Mouse (Mus musculus): ENCODE measurements around the gene Itga7. TPM values are rescaled to one million over a fixed set of nuclear protein-coding genes. Genes with fewer than 3 reads are reported as not detected.

Itga7 gene
- polyA plus RNA-seq, 1 experiment from 2014 or later, result 11.8 TPM

GRCm38 (mm10) chr10:128913219-128913618 lies 20.4 kb upstream of the Itga7 start:
- Histone ChIP-seq H3K9ac (no peak overlapping the region), H3K4me1 (peaks cover 40% of the 10 kb centered on the region), H3K27ac (peak overlapping the region; percentile 60), H3K27me3 (no peaks in the 10 kb centered on the region), H3K4me2 (no peak overlapping the region), H3K9me3 (no peaks in the 10 kb centered on the region), H3K4me3 (no peak overlapping the region), H3K36me3 (peaks cover 57% of the 10 kb centered on the region)
- no peak for ATAC-seq (ENCODE audit: insufficient number of reproducible peaks, low FRiP score, low TSS enrichment, low read depth)
- 8% methylated on average over 5 of the region's 5 CpGs for WGBS

DNA sequence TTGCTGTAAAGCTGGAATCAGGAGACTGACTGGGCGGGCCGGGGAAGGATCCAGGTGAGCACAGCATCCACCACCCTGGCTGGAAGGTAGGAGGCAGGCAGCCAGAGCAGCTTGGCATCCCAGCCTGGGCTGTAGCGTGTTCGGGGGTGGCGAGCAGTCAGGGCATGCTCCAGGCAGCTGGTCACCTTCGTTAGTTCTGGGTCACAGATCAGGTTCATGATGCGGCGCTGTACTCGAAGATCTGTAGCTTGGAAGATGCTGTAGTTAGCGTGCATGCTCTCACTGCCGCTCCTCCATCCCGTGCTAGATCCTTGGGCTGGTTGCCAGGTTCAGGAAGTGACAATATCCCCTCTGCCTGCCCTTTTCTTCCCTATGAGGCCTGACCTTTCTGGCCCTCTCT lies 19.9 kb upstream of the Itga7 start:
- Histone ChIP-seq H3K27ac (no peak overlapping the region), H3K4me2 (no peak overlapping the region), H3K4me3 (no peak overlapping the region), H3K4me1 (peaks cover 40% of the 10 kb centered on the region), H3K27me3 (no peaks in the 10 kb centered on the region), H3K9me3 (no peaks in the 10 kb centered on the region), H3K9ac (no peak overlapping the region), H3K36me3 (peaks cover 60% of the 10 kb centered on the region)
- no peak for ATAC-seq (ENCODE audit: insufficient number of reproducible peaks, low FRiP score, low TSS enrichment, low read depth)
- 84% methylated on average over 12 of the region's 12 CpGs for whole genome bisulfite sequencing

- Histone ChIP-seq H3K9ac (no peak overlapping the region), H3K4me2 (no peak overlapping the region), H3K4me3 (no peak overlapping the region), H3K27ac (no peak overlapping the region), H3K9me3 (no peaks in the 10 kb centered on the region), H3K27me3 (no peaks in the 10 kb centered on the region), H3K36me3 (peaks cover 60% of the 10 kb centered on the region), H3K4me1 (peaks cover 50% of the 10 kb centered on the region)
- WGBS, result 92% methylated on average over 2 of the region's 2 CpGs
- no peak for ATAC-seq (ENCODE audit: insufficient number of reproducible peaks, low FRiP score, low TSS enrichment, low read depth)
Observed at GRCm38 (mm10) chr10:128915550-128915949, 18.1 kb upstream of the Itga7 start.

GRCm38 (mm10) chr10:128916665-128917064 lies 17.0 kb upstream of the Itga7 start:
- H3K36me3 ChIP-seq, result peaks cover 56% of the 10 kb centered on the region
- H3K27ac ChIP-seq, result no peak overlapping the region
- H3K27me3 ChIP-seq, result no peaks in the 10 kb centered on the region
- H3K9ac ChIP-seq, result no peak overlapping the region
- WGBS, result 78% methylated on average over 3 of the region's 3 CpGs
- H3K4me1 ChIP-seq, result peaks cover 50% of the 10 kb centered on the region
- H3K4me2 ChIP-seq, result no peak overlapping the region
- no peaks in the 10 kb centered on the region for H3K9me3 ChIP-seq
- no peak for ATAC-seq (ENCODE audit: insufficient number of reproducible peaks, low FRiP score, low TSS enrichment, low read depth)
- no peak overlapping the region for H3K4me3 ChIP-seq

- Histone ChIP-seq H3K27me3 (no peaks in the 10 kb centered on the region), H3K36me3 (peaks cover 56% of the 10 kb centered on the region), H3K4me1 (peaks cover 50% of the 10 kb centered on the region), H3K4me3 (no peak overlapping the region), H3K4me2 (no peak overlapping the region), H3K27ac (no peak overlapping the region), H3K9ac (no peak overlapping the region), H3K9me3 (no peaks in the 10 kb centered on the region)
- 90% methylated on average over 6 of the region's 6 CpGs for WGBS
- no peak for ATAC-seq (ENCODE audit: insufficient number of reproducible peaks, low FRiP score, low TSS enrichment, low read depth)
Observed at GRCm38 (mm10) chr10:128917400-128917799, 16.2 kb upstream of the Itga7 start.

DNA sequence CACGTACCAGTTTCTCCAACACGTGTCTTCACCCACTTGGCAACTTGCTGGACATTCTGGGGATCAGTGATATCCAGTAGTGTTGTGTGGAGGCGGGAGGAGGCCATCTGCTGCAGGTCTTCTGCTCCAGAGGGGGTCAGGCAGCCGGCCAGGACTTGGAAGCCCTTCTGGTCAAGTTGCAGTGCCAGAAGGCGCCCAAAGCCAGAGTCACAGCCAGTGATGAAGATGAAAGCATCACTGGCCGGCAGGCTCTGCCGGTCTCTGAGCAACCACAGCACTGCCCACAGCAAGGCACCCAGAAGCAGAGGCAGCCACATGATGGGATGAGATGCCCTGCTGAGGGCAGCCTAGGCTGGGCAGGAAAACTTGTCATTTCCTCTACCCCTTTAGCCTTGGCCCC lies 15.4 kb upstream of the Itga7 start:
- no peak for ATAC-seq (ENCODE audit: insufficient number of reproducible peaks, low FRiP score, low TSS enrichment, low read depth)
- H3K27ac ChIP-seq, result peak overlapping the region; percentile 67

GRCm38 (mm10) chr10:128919203-128919631 lies 14.4 kb upstream of the Itga7 start:
- peak overlapping the region; percentile 67 for H3K27ac ChIP-seq
- no peak for ATAC-seq (ENCODE audit: insufficient number of reproducible peaks, low FRiP score, low TSS enrichment, low read depth)
- H3K9ac ChIP-seq, result no peak overlapping the region

More for the DNA sequence above, 15.4 kb upstream of the Itga7 start:
- H3K36me3 ChIP-seq, result peaks cover 51% of the 10 kb centered on the region
- no peaks in the 10 kb centered on the region for H3K27me3 ChIP-seq
- peaks cover 50% of the 10 kb centered on the region for H3K4me1 ChIP-seq
- no peaks in the 10 kb centered on the region for H3K9me3 ChIP-seq
- no peak overlapping the region for H3K9ac ChIP-seq
- whole genome bisulfite sequencing, result 69% methylated on average over 7 of the region's 7 CpGs
- no peak overlapping the region for H3K4me3 ChIP-seq
- no peak overlapping the region for H3K4me2 ChIP-seq

GRCm38 (mm10) chr10:128919966-128920365 lies 13.7 kb upstream of the Itga7 start:
- peak overlapping the region; percentile 67 for H3K27ac ChIP-seq
- peaks cover 34% of the 10 kb centered on the region for H3K36me3 ChIP-seq
- no peaks in the 10 kb centered on the region for H3K9me3 ChIP-seq
- no peak overlapping the region for H3K4me2 ChIP-seq
- no peaks in the 10 kb centered on the region for H3K27me3 ChIP-seq
- H3K9ac ChIP-seq, result no peak overlapping the region
- ATAC-seq (ENCODE audit: insufficient number of reproducible peaks, low FRiP score, low TSS enrichment, low read depth), result no peak
- no peak overlapping the region for H3K4me3 ChIP-seq
- 78% methylated on average over 7 of the region's 7 CpGs for WGBS
- H3K4me1 ChIP-seq, result peaks cover 50% of the 10 kb centered on the region

More at GRCm38 (mm10) chr10:128919203-128919631, 14.4 kb upstream of the Itga7 start:
- no peaks in the 10 kb centered on the region for H3K27me3 ChIP-seq
- H3K4me2 ChIP-seq, result no peak overlapping the region
- 30% methylated on average over 6 of the region's 6 CpGs for WGBS
- no peaks in the 10 kb centered on the region for H3K9me3 ChIP-seq
- H3K4me3 ChIP-seq, result no peak overlapping the region
- H3K36me3 ChIP-seq, result peaks cover 41% of the 10 kb centered on the region
- peaks cover 49% of the 10 kb centered on the region for H3K4me1 ChIP-seq

GRCm38 (mm10) chr10:128920736-128921161 lies 12.9 kb upstream of the Itga7 start:
- Histone ChIP-seq H3K9me3 (no peaks in the 10 kb centered on the region), H3K9ac (no peak overlapping the region), H3K4me2 (peak overlapping the region; percentile 4; the same call in 1 of the 2 replicates), H3K4me3 (no peak overlapping the region), H3K27me3 (no peaks in the 10 kb centered on the region), H3K27ac (peak overlapping the region; percentile 67), H3K36me3 (peaks cover 26% of the 10 kb centered on the region), H3K4me1 (peaks cover 50% of the 10 kb centered on the region)
- ATAC-seq (ENCODE audit: insufficient number of reproducible peaks, low FRiP score, low TSS enrichment, low read depth), result no peak
- WGBS, result 26% methylated on average over 3 of the region's 3 CpGs

DNA sequence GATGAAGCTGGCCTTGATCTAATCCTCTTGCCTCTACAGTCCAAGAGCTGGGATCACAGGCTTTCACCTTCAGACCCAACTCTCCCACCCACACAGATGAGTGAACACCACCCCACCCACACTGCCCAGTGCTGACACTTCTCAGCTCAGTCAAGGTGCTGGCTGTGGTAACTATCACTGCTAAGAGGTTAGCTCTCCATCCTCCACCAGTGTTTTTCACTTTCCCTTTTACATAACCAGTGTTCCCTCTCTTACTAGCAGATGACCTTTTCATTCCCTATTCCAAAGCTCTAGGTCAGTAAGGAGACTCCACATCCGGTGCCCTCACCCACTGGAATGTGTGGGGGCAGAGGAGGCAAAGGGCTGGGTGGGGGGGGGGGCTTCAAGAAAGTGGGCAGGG lies 12.4 kb upstream of the Itga7 start:
- ATAC-seq (ENCODE audit: insufficient number of reproducible peaks, low FRiP score, low TSS enrichment, low read depth), result no peak
- no peak overlapping the region for H3K4me3 ChIP-seq
- H3K27ac ChIP-seq, result peak overlapping the region; percentile 67
- peaks cover 50% of the 10 kb centered on the region for H3K4me1 ChIP-seq
- no peak overlapping the region for H3K4me2 ChIP-seq
- 57% methylated on average over 1 of the region's 1 CpGs for WGBS
- no peaks in the 10 kb centered on the region for H3K27me3 ChIP-seq
- H3K36me3 ChIP-seq, result peaks cover 22% of the 10 kb centered on the region
- no peak overlapping the region for H3K9ac ChIP-seq
- H3K9me3 ChIP-seq, result no peaks in the 10 kb centered on the region

- Histone ChIP-seq H3K4me1 (peaks cover 50% of the 10 kb centered on the region), H3K9ac (peak overlapping the region; percentile 66; the same call in 1 of the 2 replicates)
- 72% methylated on average over 16 of the region's 16 CpGs for WGBS
Observed at GRCm38 (mm10) chr10:128921883-128922821, 11.5 kb upstream of the Itga7 start.

GRCm38 (mm10) chr10:128922822-128923012 lies 10.9 kb upstream of the Itga7 start, which contains the start of gene Rdh5:
Rdh5 (minus strand) TSS chr10:128922888.
- Histone ChIP-seq H3K9me3 (no peaks in the 10 kb centered on the region), H3K9ac (peak within 1 kb of the TSS; percentile 66), H3K36me3 (peaks cover 8% of the 10 kb centered on the region), H3K4me1 (peaks cover 50% of the 10 kb centered on the region), H3K27me3 (no peaks in the 10 kb centered on the region), H3K27ac (peak within 1 kb of the TSS; percentile 95), H3K4me3 (peak within 1 kb of the TSS; percentile 70), H3K4me2 (peak within 1 kb of the TSS; percentile 71)
- WGBS, result 15% methylated on average over 1 of the region's 1 CpGs
- ATAC-seq (ENCODE audit: insufficient number of reproducible peaks, low FRiP score, low TSS enrichment, low read depth), result no peak

More at GRCm38 (mm10) chr10:128921883-128922821, 11.5 kb upstream of the Itga7 start:
- Histone ChIP-seq H3K4me2 (peak overlapping the region; percentile 71), H3K4me3 (peak overlapping the region; percentile 70), H3K9me3 (no peaks in the 10 kb centered on the region), H3K27ac (peak overlapping the region; percentile 95), H3K27me3 (no peaks in the 10 kb centered on the region), H3K36me3 (peaks cover 13% of the 10 kb centered on the region)
- no peak; the same call in 1 of the 2 replicates for ATAC-seq (ENCODE audit: insufficient number of reproducible peaks, low FRiP score, low TSS enrichment, low read depth)

Data from limb, embryonic 15.5 days (tissue).